Mouse (Mus musculus): ENCODE results near the gene Ruvbl1. TPM values are rescaled to one million over a fixed set of nuclear protein-coding genes. Genes with fewer than 3 reads are reported as not detected.

Ruvbl1 gene
- polyA plus RNA-seq, 1 experiment from 2014 or later, result 79.5 TPM

DNA sequence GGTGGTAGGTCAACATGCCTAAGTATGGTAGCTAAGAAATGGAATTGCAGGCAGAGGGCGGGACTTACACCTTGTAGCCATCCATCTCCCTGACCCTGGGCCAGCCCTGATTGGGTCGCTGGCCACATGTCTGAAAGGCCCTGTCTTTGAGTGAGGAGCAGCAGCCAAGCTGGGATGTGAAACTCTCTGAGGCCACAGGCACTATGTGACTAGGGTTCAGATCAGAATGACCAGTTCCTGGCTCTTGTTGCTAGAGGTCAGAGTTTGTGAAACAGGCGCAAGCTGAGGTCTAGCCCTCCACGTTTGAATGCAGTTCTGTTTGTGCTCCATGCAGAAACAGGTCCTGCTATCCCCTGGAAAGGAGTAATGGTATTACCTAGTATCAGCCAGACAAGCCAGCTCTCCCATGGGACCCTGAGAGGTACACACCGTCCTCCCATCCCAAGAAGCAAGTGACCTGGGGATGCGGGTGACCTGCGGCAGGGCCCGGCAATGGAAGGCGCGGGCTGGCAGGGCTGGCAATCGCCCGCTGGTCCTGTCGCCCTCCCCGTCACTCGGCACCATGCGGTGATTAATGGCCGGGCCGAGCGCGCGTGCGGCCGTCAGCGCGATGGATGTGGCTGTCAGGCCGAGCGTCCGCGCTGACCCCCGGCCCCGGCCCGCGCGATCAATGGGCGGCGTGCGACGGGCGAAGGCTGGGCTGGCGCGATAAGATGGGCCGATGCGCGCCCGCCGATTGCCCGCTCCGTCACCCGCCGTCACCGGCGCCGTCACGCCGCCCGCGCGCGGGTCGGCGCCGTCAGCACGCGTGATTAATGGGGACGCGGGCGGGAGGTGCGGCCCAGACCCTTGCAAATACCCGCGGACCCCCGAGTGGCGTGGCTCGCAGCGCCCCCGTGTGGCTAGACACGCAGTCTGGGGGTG lies 34.5 kb downstream of the Ruvbl1 start:
- Histone ChIP-seq H3K27ac (replicated peaks) (no peak overlapping the region), H3K9ac (peak overlapping the region; percentile 79), H3K36me3 (peaks cover 56% of the 10 kb centered on the region), H3K4me3 (peak overlapping the region; percentile 62), H3K4me2 (peak overlapping the region; percentile 97), H3K4me1 (peaks cover 46% of the 10 kb centered on the region), H3K27me3 (replicated peaks) (no peaks in the 10 kb centered on the region), H3K9me3 (no peaks in the 10 kb centered on the region)
- WGBS, result 3% methylated on average over 76 of the region's 76 CpGs
- ATAC-seq (ENCODE audit: extremely low read depth, insufficient number of reproducible peaks, low FRiP score, low TSS enrichment), result no peak

GRCm38 (mm10) chr6:88500405-88500767 lies 35.2 kb downstream of the Ruvbl1 start:
- H3K4me2 ChIP-seq, result peak overlapping the region; percentile 97
- no peak overlapping the region for H3K27ac ChIP-seq (replicated peaks)
- no peaks in the 10 kb centered on the region for H3K27me3 ChIP-seq (replicated peaks)
- H3K4me1 ChIP-seq, result peaks cover 46% of the 10 kb centered on the region
- no peak for ATAC-seq (ENCODE audit: extremely low read depth, insufficient number of reproducible peaks, low FRiP score, low TSS enrichment)
- no peaks in the 10 kb centered on the region for H3K9me3 ChIP-seq
- 7% methylated on average over 3 of the region's 3 CpGs for WGBS
- H3K9ac ChIP-seq, result peak overlapping the region; percentile 79
- peaks cover 62% of the 10 kb centered on the region for H3K36me3 ChIP-seq
- H3K4me3 ChIP-seq, result peak overlapping the region; percentile 62

- H3K9ac ChIP-seq, result peak overlapping the region; percentile 34; the same call in 1 of the 2 replicates
- H3K36me3 ChIP-seq, result peaks cover 64% of the 10 kb centered on the region
- H3K27me3 ChIP-seq (replicated peaks), result no peaks in the 10 kb centered on the region
- H3K27ac ChIP-seq (replicated peaks), result peak overlapping the region; percentile 68
- H3K4me3 ChIP-seq, result no peak overlapping the region
- WGBS, result 32% methylated on average over 13 of the region's 13 CpGs
- H3K4me2 ChIP-seq, result no peak overlapping the region
- ATAC-seq (ENCODE audit: extremely low read depth, insufficient number of reproducible peaks, low FRiP score, low TSS enrichment), result no peak
- peaks cover 46% of the 10 kb centered on the region for H3K4me1 ChIP-seq
- no peaks in the 10 kb centered on the region for H3K9me3 ChIP-seq
Measured at GRCm38 (mm10) chr6:88502030-88502970, 37.1 kb downstream of the Ruvbl1 start.

DNA sequence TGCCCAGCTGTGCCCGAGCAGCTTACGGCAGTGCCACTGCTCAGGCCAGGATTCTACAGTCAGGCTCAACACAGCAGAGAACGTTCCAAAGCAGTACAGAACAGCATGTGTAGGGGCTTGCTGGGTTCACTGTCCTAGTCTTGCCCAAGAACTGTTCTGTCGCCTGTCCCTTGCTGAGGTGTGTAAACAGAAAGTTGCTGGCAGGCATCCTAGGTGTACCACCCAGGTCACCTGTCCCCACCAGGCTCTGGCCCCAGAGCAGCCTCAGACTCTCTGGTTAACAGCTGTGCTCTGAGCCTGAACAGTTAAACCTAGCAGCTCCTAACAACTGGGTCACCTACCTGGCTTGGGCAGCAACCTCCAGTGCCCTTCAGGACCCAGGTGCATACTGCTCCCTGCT lies 37.8 kb downstream of the Ruvbl1 start:
- no peaks in the 10 kb centered on the region for H3K9me3 ChIP-seq
- no peak overlapping the region for H3K4me2 ChIP-seq
- H3K27me3 ChIP-seq (replicated peaks), result no peaks in the 10 kb centered on the region
- WGBS, result 82% methylated on average over 4 of the region's 4 CpGs
- peak overlapping the region; percentile 68 for H3K27ac ChIP-seq (replicated peaks)
- peak overlapping the region; percentile 34; the same call in 1 of the 2 replicates for H3K9ac ChIP-seq
- H3K4me3 ChIP-seq, result no peak overlapping the region
- H3K4me1 ChIP-seq, result peaks cover 46% of the 10 kb centered on the region
- peaks cover 64% of the 10 kb centered on the region for H3K36me3 ChIP-seq
- no peak for ATAC-seq (ENCODE audit: extremely low read depth, insufficient number of reproducible peaks, low FRiP score, low TSS enrichment)

DNA sequence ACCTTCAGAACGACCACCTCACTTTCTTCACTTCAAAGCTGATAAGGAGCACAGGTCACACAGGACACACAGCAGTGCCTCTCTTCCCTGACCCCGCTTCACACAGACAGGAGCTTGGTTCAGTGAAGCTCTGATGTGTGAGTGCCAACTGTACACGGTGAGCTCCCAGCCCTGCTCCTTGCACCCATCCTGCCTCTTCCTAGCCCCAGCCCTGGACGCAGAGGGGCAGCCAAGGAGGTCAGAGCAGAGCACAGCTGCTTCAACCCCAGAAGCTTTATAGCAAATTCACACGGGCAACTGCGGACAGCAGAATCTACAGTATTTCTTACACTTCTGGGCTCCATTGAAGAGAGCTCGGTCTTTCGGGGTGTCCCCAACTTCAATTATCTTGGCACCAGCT lies 48.8 kb downstream of the Ruvbl1 start:
- H3K4me1 ChIP-seq, result peaks cover 58% of the 10 kb centered on the region
- H3K36me3 ChIP-seq, result peaks cover 73% of the 10 kb centered on the region
- ATAC-seq (ENCODE audit: extremely low read depth, insufficient number of reproducible peaks, low FRiP score, low TSS enrichment), result no peak

GRCm38 (mm10) chr6:88514546-88514945 lies 49.3 kb downstream of the Ruvbl1 start:
- peaks cover 67% of the 10 kb centered on the region for H3K36me3 ChIP-seq
- WGBS, result 44% methylated on average over 4 of the region's 4 CpGs

More for the DNA sequence above, 48.8 kb downstream of the Ruvbl1 start:
- Histone ChIP-seq H3K4me3 (peak overlapping the region; percentile 1; the same call in 1 of the 2 replicates), H3K9me3 (no peaks in the 10 kb centered on the region), H3K9ac (peak overlapping the region; percentile 69), H3K27ac (replicated peaks) (peak overlapping the region; percentile 91), H3K4me2 (peak overlapping the region; percentile 97), H3K27me3 (replicated peaks) (no peaks in the 10 kb centered on the region)
- WGBS, result 64% methylated on average over 8 of the region's 8 CpGs

DNA sequence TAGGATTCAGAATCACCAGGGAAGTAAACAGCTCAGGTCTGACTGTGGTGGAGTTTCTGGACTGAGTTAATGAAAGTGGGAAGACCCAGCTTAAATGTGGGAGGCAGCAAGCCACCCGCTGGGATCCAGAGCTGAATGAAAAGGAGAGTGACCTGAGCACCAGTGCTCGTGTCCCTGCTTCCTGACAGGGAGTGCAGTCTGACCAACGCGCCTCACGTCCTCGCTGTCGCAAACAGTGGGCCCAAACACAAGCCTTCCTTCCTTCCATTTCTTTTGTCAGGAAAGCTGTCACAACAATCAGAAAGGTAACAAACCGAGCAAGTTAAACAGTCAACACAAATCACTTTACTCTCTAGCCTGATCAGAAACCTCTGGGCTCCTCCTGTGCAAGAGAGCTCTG lies 50.8 kb downstream of the Ruvbl1 start:
- no peak for ATAC-seq (ENCODE audit: extremely low read depth, insufficient number of reproducible peaks, low FRiP score, low TSS enrichment)
- peaks cover 53% of the 10 kb centered on the region for H3K36me3 ChIP-seq
- peak overlapping the region; percentile 99 for H3K9ac ChIP-seq
- peak overlapping the region; percentile 97 for H3K4me2 ChIP-seq
- H3K9me3 ChIP-seq, result no peaks in the 10 kb centered on the region
- H3K27me3 ChIP-seq (replicated peaks), result no peaks in the 10 kb centered on the region
- peaks cover 66% of the 10 kb centered on the region for H3K4me1 ChIP-seq
- peak overlapping the region; percentile 96 for H3K4me3 ChIP-seq
- H3K27ac ChIP-seq (replicated peaks), result peak overlapping the region; percentile 91
- 70% methylated on average over 8 of the region's 8 CpGs for WGBS

More at GRCm38 (mm10) chr6:88514546-88514945, 49.3 kb downstream of the Ruvbl1 start:
- Histone ChIP-seq H3K4me2 (peak overlapping the region; percentile 97), H3K27ac (replicated peaks) (peak overlapping the region; percentile 91), H3K4me3 (0 out of 2 replicates have a peak overlapping the region, but pooled peaks have one; percentile 1), H3K9me3 (no peaks in the 10 kb centered on the region), H3K4me1 (peaks cover 63% of the 10 kb centered on the region), H3K9ac (peak overlapping the region; percentile 69), H3K27me3 (replicated peaks) (no peaks in the 10 kb centered on the region)
- no peak for ATAC-seq (ENCODE audit: extremely low read depth, insufficient number of reproducible peaks, low FRiP score, low TSS enrichment)

DNA sequence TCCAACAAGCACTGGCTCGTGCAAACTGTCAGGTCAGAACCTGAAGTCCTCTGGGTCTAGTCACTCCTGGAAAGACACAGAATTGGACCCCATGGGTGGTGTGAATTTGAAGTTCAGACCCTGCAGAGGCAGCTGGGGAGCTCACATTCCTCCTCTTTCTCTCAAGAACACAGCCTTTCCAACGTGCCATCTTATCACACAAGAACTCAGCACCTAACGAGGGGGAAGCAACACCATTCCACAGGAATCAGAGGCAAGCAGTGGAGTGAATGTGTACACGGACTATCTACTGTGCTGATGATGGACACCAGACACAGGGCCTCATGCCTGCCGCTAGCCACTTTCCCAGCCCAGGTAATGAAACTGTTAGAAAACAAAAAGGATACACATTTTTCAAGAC lies 51.5 kb downstream of the Ruvbl1 start:
- Histone ChIP-seq H3K9me3 (no peaks in the 10 kb centered on the region), H3K27me3 (replicated peaks) (no peaks in the 10 kb centered on the region), H3K4me3 (peak overlapping the region; percentile 96), H3K4me1 (peaks cover 66% of the 10 kb centered on the region), H3K4me2 (peak overlapping the region; percentile 97), H3K27ac (replicated peaks) (peak overlapping the region; percentile 91), H3K36me3 (peaks cover 46% of the 10 kb centered on the region), H3K9ac (peak overlapping the region; percentile 99)
- no peak for ATAC-seq (ENCODE audit: extremely low read depth, insufficient number of reproducible peaks, low FRiP score, low TSS enrichment)
- WGBS, result 19% methylated on average over 5 of the region's 5 CpGs

DNA sequence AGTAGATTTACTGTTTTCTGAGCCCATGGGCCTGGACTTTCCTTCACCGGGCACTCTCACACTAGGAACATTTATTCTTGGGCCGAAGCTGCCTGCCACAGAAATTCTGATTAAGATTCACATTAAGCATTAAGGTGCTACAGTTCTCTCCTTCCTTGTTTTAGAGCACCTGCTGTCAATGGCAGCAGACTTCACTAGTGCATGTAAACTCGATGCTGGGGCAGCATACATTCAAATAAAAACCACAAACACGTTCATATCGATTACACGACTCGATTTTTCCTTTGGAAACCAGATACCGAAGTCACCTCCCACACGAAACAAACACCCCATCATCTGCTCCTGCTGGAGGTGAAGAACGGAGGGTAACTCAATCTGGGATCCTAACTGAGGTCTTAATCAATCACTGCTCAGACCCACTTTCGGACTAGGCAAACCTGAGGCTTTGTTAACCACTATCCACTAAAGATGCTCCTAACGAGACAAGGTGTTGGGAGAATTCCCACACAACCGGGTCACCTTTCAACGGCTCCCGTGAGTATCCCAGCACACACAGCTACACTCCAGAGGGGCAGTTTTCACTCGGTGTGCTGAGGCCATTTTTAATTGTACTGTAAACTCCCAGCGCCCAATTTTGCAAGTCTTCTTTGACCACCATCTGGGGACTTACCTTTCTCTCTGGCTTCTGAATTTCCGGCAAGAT lies 52.6 kb downstream of the Ruvbl1 start:
- WGBS, result 7% methylated on average over 18 of the region's 18 CpGs
- Histone ChIP-seq H3K9ac (peak overlapping the region; percentile 99), H3K36me3 (peaks cover 34% of the 10 kb centered on the region), H3K27ac (replicated peaks) (peak overlapping the region; percentile 91), H3K4me1 (peaks cover 54% of the 10 kb centered on the region), H3K4me3 (peak overlapping the region; percentile 96), H3K9me3 (no peaks in the 10 kb centered on the region), H3K27me3 (replicated peaks) (no peaks in the 10 kb centered on the region), H3K4me2 (peak overlapping the region; percentile 97)
- no peak for ATAC-seq (ENCODE audit: extremely low read depth, insufficient number of reproducible peaks, low FRiP score, low TSS enrichment)

DNA sequence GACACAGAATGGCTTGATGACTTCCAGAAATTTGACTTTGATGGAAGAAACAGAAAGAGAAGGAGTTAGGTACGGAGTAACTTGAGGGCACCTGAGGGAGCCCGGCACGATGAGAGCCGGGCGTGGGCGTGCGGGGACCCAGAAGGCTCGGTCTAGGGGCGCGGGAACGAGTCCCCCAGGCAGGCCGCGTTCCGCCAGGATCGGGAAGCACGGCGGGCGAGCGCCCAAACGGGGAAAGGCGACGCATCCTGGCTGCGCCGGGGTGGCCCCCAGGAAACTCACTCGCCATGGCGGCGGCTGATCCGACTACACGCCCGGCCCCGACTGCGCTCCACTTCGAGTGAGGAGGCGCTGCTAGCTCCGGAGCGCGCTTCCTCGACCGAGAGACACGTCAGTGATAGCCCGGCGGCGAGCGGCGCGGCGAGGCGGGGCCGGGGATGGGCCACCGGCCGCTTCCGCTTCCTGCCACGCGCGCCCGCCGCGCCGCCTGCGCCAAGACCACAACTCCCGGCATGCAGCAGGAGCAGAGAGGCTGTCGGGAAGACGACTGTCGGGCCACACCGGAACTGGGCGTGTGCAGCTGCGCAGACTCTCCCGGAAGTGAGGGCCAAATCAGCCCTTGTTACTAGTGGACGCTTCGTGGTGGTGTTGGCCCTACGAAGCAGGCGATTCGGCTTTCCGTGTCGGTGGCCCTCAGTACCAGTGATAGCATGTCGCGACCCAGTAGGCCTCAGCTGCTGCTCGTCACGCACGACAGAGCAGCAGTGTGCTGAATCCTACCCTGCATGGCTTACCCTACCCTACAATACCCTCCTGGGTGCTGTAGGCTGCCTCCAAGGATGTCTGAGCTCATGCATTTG lies 53.4 kb downstream of the Ruvbl1 start, which contains the start of gene Sec61a1:
TSS of gene Sec61a1 (minus strand) at position 502 of the 860 bp plus-strand sequence.
- Histone ChIP-seq H3K4me2 (peak within 1 kb of the TSS; percentile 97), H3K4me3 (peak within 1 kb of the TSS; percentile 96), H3K27me3 (replicated peaks) (no peaks in the 10 kb centered on the region), H3K27ac (replicated peaks) (peak within 1 kb of the TSS; percentile 93), H3K9me3 (no peaks in the 10 kb centered on the region), H3K4me1 (peaks cover 48% of the 10 kb centered on the region), H3K9ac (peak within 1 kb of the TSS; percentile 99), H3K36me3 (peaks cover 26% of the 10 kb centered on the region)
- under 1% methylated on average over 74 of the region's 80 CpGs for WGBS
- peak; percentile 93 for ATAC-seq (ENCODE audit: extremely low read depth, insufficient number of reproducible peaks, low FRiP score, low TSS enrichment)

Data from heart, embryonic 13.5 days (tissue).